In the genomic region with DNA sequence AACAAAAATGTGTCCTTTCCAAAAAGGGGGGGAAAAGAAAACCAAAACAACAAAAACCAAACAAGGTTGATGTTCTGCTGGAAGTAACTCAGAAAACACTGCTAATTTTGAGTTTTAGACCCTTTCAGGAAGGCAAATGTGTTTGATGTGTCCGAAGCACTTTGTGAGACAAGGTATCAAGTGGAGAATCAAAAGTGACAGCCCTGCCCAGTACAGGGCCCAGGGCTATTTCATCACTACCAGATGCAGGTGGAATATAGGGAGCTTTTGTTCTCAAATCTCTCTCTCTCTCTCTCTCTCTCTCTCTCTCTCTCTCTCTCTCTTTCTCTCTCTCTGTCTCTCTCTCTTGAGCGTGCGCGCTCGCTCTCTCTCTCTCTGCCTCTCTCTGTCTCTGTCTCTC, we compare ENCODE assay signal across 27 mouse cellular contexts.
DNase-seq lines count a peak whose midpoint lies in the region; ATAC-seq lines count a peak whose summit lies in the region.
"Had no signal": no experiment of that assay in that cellular context is flagged by ENCODE, and none has a peak within 500 bp of the region (broad histone marks: within the 10 kb centered on the region; RNA-seq: fewer than 3 reads in every experiment).

No protein-coding gene starts in this region.

- no peaks in the 10 kb centered on the region for H3K9me3 ChIP-seq in midbrain, embryonic 10.5 days (replicated peaks)
- no peaks in the 10 kb centered on the region for H3K9me3 ChIP-seq in midbrain, embryonic 16.5 days (replicated peaks; ENCODE audit: control insufficient read depth, low read length, poor library complexity, severe bottlenecking)
- no peaks in the 10 kb centered on the region for H3K9me3 ChIP-seq in embryonic facial prominence, embryonic 11.5 days (replicated peaks; ENCODE audit: control insufficient read depth, low read length)
- H3K9me3 ChIP-seq in limb, embryonic 10.5 days (replicated peaks) = no peaks in the 10 kb centered on the region
- H3K9me3 ChIP-seq: embryonic facial prominence, embryonic 12.5 days; embryonic facial prominence, embryonic 15.5 days; forebrain, embryonic 12.5 days; heart, embryonic 13.5 days had no signal

- WGBS in midbrain, embryonic 10.5 days = 95% methylated on average over 5 of the region's 5 CpGs
- 86% methylated on average over 5 of the region's 5 CpGs for WGBS in midbrain, embryonic 16.5 days
- WGBS in embryonic facial prominence, embryonic 11.5 days = 60% methylated on average over 5 of the region's 5 CpGs
- WGBS in limb, embryonic 10.5 days = 89% methylated on average over 5 of the region's 5 CpGs

- peaks cover 47% of the 10 kb centered on the region for H3K4me1 ChIP-seq in midbrain, embryonic 10.5 days
- H3K4me1 ChIP-seq in midbrain, embryonic 16.5 days (ENCODE audit: control insufficient read depth, insufficient read depth, low read length) = peaks cover 21% of the 10 kb centered on the region
- peaks cover 8% of the 10 kb centered on the region for H3K4me1 ChIP-seq in embryonic facial prominence, embryonic 11.5 days (ENCODE audit: control insufficient read depth, insufficient read depth, low read length)
- peaks cover 78% of the 10 kb centered on the region for H3K4me1 ChIP-seq in limb, embryonic 10.5 days

- no peak for DNase-seq in midbrain, embryonic 10.5 days (ENCODE audit: low spot score)
- peak; percentile 73 for DNase-seq in embryonic facial prominence, embryonic 11.5 days (ENCODE audit: low spot score)
- DNase-seq in limb, embryonic 10.5 days (ENCODE audit: low spot score) = no peak
- no peak for DNase-seq in spleen, adult 12 weeks (ENCODE audit: low spot score)
- DNase-seq in layer of hippocampus, adult 8-10 months (ENCODE audit: low spot score in 2 of 2) = no peak
- DNase-seq: adrenal gland, adult 2 months; adrenal gland, postnatal 14 days; cerebellum, adult 11-12 months; cerebellum, adult 8-10 months; cerebellum, postnatal 10 days; cerebellum, postnatal 36 days; embryo, embryonic 11 days; gastrocnemius, adult 2 months; gastrocnemius, postnatal 14 days; heart, adult 18-20 months; heart, postnatal 14 days; heart, postnatal 4 days had no signal

- no peaks in the 10 kb centered on the region for H3K36me3 ChIP-seq in midbrain, embryonic 10.5 days
- H3K36me3 ChIP-seq in midbrain, embryonic 16.5 days (ENCODE audit: control insufficient read depth, insufficient read depth, low read length) = no peaks in the 10 kb centered on the region
- no peaks in the 10 kb centered on the region for H3K36me3 ChIP-seq in embryonic facial prominence, embryonic 11.5 days (replicated peaks; ENCODE audit: control insufficient read depth, insufficient read depth, low read depth, low read length)
- 0 out of 2 replicates have a peak, but pooled peaks cover 4% of the 10 kb centered on the region for H3K36me3 ChIP-seq in limb, embryonic 10.5 days
- H3K36me3 ChIP-seq: embryonic facial prominence, embryonic 12.5 days; embryonic facial prominence, embryonic 15.5 days; forebrain, embryonic 12.5 days had no signal

- H3K4me3 ChIP-seq in midbrain, embryonic 10.5 days = no peak overlapping the region
- no peak overlapping the region for H3K4me3 ChIP-seq in midbrain, embryonic 16.5 days (ENCODE audit: low read depth, low read length)
- no peak overlapping the region for H3K4me3 ChIP-seq in embryonic facial prominence, embryonic 11.5 days (ENCODE audit: low read depth, low read length)
- H3K4me3 ChIP-seq in limb, embryonic 10.5 days = no peak overlapping the region
- H3K4me3 ChIP-seq: embryonic facial prominence, embryonic 12.5 days; embryonic facial prominence, embryonic 15.5 days; forebrain, embryonic 12.5 days; gastrocnemius, adult 2 months; heart, embryonic 13.5 days had no signal

- ATAC-seq in midbrain, embryonic 16.5 days = no peak
- no peak for ATAC-seq in embryonic facial prominence, embryonic 11.5 days (replicated peaks; ENCODE audit: insufficient number of reproducible peaks, low FRiP score, low TSS enrichment, low read depth)
- ATAC-seq: CD4-positive, CD25-positive, alpha-beta regulatory T cell, adult 4 months; forebrain, embryonic 16.5 days; hindbrain, postnatal 0 days; inflammation-experienced regulatory T-cells, adult 6 months had no signal

- H3K27ac ChIP-seq in midbrain, embryonic 10.5 days (replicated peaks) = 0 out of 2 replicates have a peak overlapping the region, but pooled peaks have one; percentile 30
- no peak overlapping the region for H3K27ac ChIP-seq in midbrain, embryonic 16.5 days (ENCODE audit: low read length)
- no peak overlapping the region for H3K27ac ChIP-seq in embryonic facial prominence, embryonic 11.5 days (replicated peaks; ENCODE audit: low read depth, low read length)
- H3K27ac ChIP-seq in limb, embryonic 10.5 days = peak overlapping the region; percentile 71; the same call in 1 of the 2 replicates
- H3K27ac ChIP-seq: embryonic facial prominence, embryonic 15.5 days; forebrain, embryonic 12.5 days; gastrocnemius, adult 2 months; heart, embryonic 13.5 days; hindbrain, embryonic 14.5 days; hindbrain, postnatal 0 days had no signal

- no peak overlapping the region for H3K4me2 ChIP-seq in midbrain, embryonic 16.5 days (ENCODE audit: low read length)
- no peak overlapping the region for H3K4me2 ChIP-seq in embryonic facial prominence, embryonic 11.5 days (ENCODE audit: low read depth, low read length)
- H3K4me2 ChIP-seq: embryonic facial prominence, embryonic 12.5 days; embryonic facial prominence, embryonic 15.5 days; forebrain, embryonic 12.5 days; heart, embryonic 13.5 days; hindbrain, embryonic 14.5 days had no signal

- H3K9ac ChIP-seq in midbrain, embryonic 16.5 days (ENCODE audit: low read depth, low read length) = no peak overlapping the region
- H3K9ac ChIP-seq in embryonic facial prominence, embryonic 11.5 days (replicated peaks; ENCODE audit: low read length) = no peak overlapping the region
- H3K9ac ChIP-seq: embryonic facial prominence, embryonic 12.5 days; embryonic facial prominence, embryonic 15.5 days; forebrain, embryonic 12.5 days; heart, embryonic 13.5 days; hindbrain, embryonic 14.5 days had no signal

- no peaks in the 10 kb centered on the region for H3K27me3 ChIP-seq in midbrain, embryonic 10.5 days (ENCODE audit: low read depth, poor library complexity, severe bottlenecking)
- no peaks in the 10 kb centered on the region for H3K27me3 ChIP-seq in midbrain, embryonic 16.5 days (ENCODE audit: control insufficient read depth, insufficient read depth, low read depth, low read length)
- no peaks in the 10 kb centered on the region for H3K27me3 ChIP-seq in embryonic facial prominence, embryonic 11.5 days (ENCODE audit: control insufficient read depth, insufficient read depth, low read length)
- H3K27me3 ChIP-seq in limb, embryonic 10.5 days (ENCODE audit: low read depth, poor library complexity, severe bottlenecking) = no peaks in the 10 kb centered on the region
- H3K27me3 ChIP-seq: embryonic facial prominence, embryonic 12.5 days; embryonic facial prominence, embryonic 15.5 days; forebrain, embryonic 12.5 days; heart, embryonic 13.5 days had no signal

Comparison
In these comparisons a context has a peak if more than half of its experiments do, and no peak if none do; other contexts are left out.
1. H3K27ac ChIP-seq: peak in midbrain, embryonic 10.5 days (single experiment) and limb, embryonic 10.5 days (single experiment); none in midbrain, embryonic 16.5 days (single experiment) and embryonic facial prominence, embryonic 11.5 days (single experiment).